Mouse (Mus musculus): ENCODE results near the gene Scrg1.
A peak's percentile ranks its signal among the peaks of the same experiment; 100 is the strongest.
"Not testable (repeated sequence)": the region's sequence is repeated elsewhere in the genome, so short reads cannot be mapped to it uniquely, and the experiment has no call there.

The Scrg1 gene

GRCm38 (mm10) chr8:57457152-57457551 lies 1.4 kb downstream of the Scrg1 start:
- no peak for DNase-seq (ENCODE audit: low read depth)

- DNase-seq (ENCODE audit: low read depth), result no peak
These were observed 2.2 kb downstream of the Scrg1 start for GRCm38 (mm10) chr8:57457942-57458341.

- no peak for DNase-seq (ENCODE audit: low read depth)
These were observed 7.1 kb downstream of the Scrg1 start for GRCm38 (mm10) chr8:57462839-57463238.

GRCm38 (mm10) chr8:57463757-57464156 lies 8.0 kb downstream of the Scrg1 start:
- no peak for DNase-seq (ENCODE audit: low read depth)

- DNase-seq (ENCODE audit: low read depth), result peak; percentile 70
These were observed 12.9 kb downstream of the Scrg1 start for GRCm38 (mm10) chr8:57468624-57469023.

- no peak for DNase-seq (ENCODE audit: low read depth)
These were observed 15.1 kb downstream of the Scrg1 start for GRCm38 (mm10) chr8:57470863-57471262.

- DNase-seq (ENCODE audit: low read depth), result no peak
These were observed 18.0 kb downstream of the Scrg1 start for GRCm38 (mm10) chr8:57473751-57474150.

- no peak for DNase-seq (ENCODE audit: low read depth)
These were observed 22.7 kb downstream of the Scrg1 start for GRCm38 (mm10) chr8:57478406-57478805.

GRCm38 (mm10) chr8:57479700-57480099 lies 24.0 kb downstream of the Scrg1 start:
- DNase-seq (ENCODE audit: low read depth), result no peak

- no peak for DNase-seq (ENCODE audit: low read depth)
These were observed 24.9 kb downstream of the Scrg1 start for GRCm38 (mm10) chr8:57480606-57481005.

- peak; percentile 63 for DNase-seq (ENCODE audit: low read depth)
These were observed 31.0 kb downstream of the Scrg1 start for GRCm38 (mm10) chr8:57486491-57487440.

GRCm38 (mm10) chr8:57487441-57488155 lies 31.9 kb downstream of the Scrg1 start, which contains the start of gene Sap30:
TSS of gene Sap30 (minus strand) at chr8:57487860.
- peak; percentile 99 for DNase-seq (ENCODE audit: low read depth)

- DNase-seq (ENCODE audit: low read depth), result peak; percentile 84
These were observed 32.6 kb downstream of the Scrg1 start for GRCm38 (mm10) chr8:57488312-57488765.

GRCm38 (mm10) chr8:57489366-57489765 lies 33.6 kb downstream of the Scrg1 start:
- DNase-seq (ENCODE audit: low read depth), result no peak

GRCm38 (mm10) chr8:57489896-57490295 lies 34.2 kb downstream of the Scrg1 start:
- DNase-seq (ENCODE audit: low read depth), result no peak

- no peak for DNase-seq (ENCODE audit: low read depth)
These were observed 36.1 kb downstream of the Scrg1 start for GRCm38 (mm10) chr8:57491873-57492272.

- no peak for DNase-seq (ENCODE audit: low read depth)
These were observed 42.7 kb downstream of the Scrg1 start for GRCm38 (mm10) chr8:57498494-57498846.

GRCm38 (mm10) chr8:57498847-57499511 lies 43.3 kb downstream of the Scrg1 start:
- DNase-seq (ENCODE audit: low read depth), result no peak

GRCm38 (mm10) chr8:57503641-57504040 lies 47.9 kb downstream of the Scrg1 start:
- peak; percentile 79 for DNase-seq (ENCODE audit: low read depth)

GRCm38 (mm10) chr8:57505500-57505899 lies 49.8 kb downstream of the Scrg1 start:
- DNase-seq (ENCODE audit: low read depth), result not testable (repeated sequence)

- no peak for DNase-seq (ENCODE audit: low read depth)
These were observed 51.9 kb downstream of the Scrg1 start for GRCm38 (mm10) chr8:57507556-57508063.

GRCm38 (mm10) chr8:57508657-57509056 lies 52.9 kb downstream of the Scrg1 start:
- DNase-seq (ENCODE audit: low read depth), result no peak
